Mouse (Mus musculus): ENCODE data around the gene Ralgapa2. TPM values are rescaled to one million over a fixed set of nuclear protein-coding genes. Genes with fewer than 3 reads are reported as not detected.

The Ralgapa2 gene
- total and polyA plus RNA-seq, 3 experiments, result 5.6 to 10.3 (median 8.9) TPM

DNA sequence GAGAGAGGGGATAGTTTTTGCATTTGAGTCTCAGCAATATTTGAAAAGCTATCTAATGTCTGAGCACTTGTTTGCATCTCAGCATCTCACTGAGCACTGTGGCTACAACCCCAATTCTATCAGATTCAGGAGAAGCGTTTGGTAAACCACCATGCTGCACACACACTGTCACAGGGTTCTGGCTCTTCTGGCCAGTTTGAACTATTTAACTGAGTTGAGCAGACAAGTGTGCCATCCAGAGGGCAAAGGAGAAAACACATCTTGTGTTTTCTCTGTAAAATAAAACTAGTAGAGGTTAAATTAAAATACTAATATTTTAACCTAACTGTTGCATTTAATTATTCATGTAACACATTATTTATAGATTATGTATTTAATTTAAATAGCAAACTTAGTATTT lies 127.6 kb downstream of the Ralgapa2 start (continued):
- TF ChIP-seq MXI1 (IDR thresholded peaks at IDR 0.05; ENCODE audit: low read depth, low read length) (no peak), UBTF (IDR thresholded peaks at IDR 0.05; ENCODE audit: low read depth, low read length) (no peak), USF2 (conservative IDR thresholded peaks at IDR 0.05; ENCODE audit: low read depth, low read length) (no peak), E2F4 (IDR thresholded peaks at IDR 0.05; ENCODE audit: insufficient replicate concordance, low read depth, low read length) (no peak)

DNA sequence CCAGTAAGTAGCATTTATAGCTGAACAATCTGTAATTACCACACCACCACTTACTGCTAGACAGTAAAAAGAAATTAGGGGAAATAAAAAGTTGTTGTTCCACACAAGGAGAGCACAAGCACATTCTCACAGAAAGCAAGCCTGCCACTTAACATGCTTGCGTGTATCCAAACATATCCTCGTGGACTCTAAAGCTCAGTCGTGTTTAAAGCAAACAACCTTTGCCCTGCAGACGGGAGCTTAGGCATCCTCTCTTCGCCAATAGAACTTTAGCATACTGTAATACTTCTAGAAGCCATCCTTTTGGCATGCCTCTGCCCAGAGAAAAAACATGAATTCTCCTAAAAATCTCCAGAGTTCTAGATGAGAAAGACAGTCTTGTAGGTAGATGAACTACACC lies 135.9 kb downstream of the Ralgapa2 start:
- DNase-seq (ENCODE audit: extremely low read depth), result no peak
- Histone ChIP-seq H3K36me3 (replicated peaks in 1 of 2; ENCODE audit: control insufficient read depth in 1 of 2, insufficient read depth in 1 of 2, low read length in 1 of 2) (peaks cover 0 to 42% of the 10 kb centered on the region in 2 experiments), H3K9me3 (replicated peaks; ENCODE audit: low read length) (no peaks in the 10 kb centered on the region), H3K27ac (ENCODE audit: insufficient read depth, low read depth) (no peak overlapping the region), H3K4me1 (ENCODE audit: control insufficient read depth in 1 of 2, insufficient read depth in 2 of 2) (no peaks in the 10 kb centered on the region), H3K79me2 (replicated peaks; ENCODE audit: control insufficient read depth, extremely low read depth, insufficient read depth, poor library complexity, severe bottlenecking) (no peaks in the 10 kb centered on the region), H3K9ac (ENCODE audit: insufficient read depth, low read depth) (no peak overlapping the region), H3K4me3 (replicated peaks in 1 of 3; ENCODE audit: low read depth in 2 of 3, low read length in 2 of 3, poor library complexity in 1 of 3) (no peak overlapping the region), H3K4me2 (ENCODE audit: insufficient read depth, low read depth, poor library complexity, severe bottlenecking) (no peak overlapping the region), H3K27me3 (replicated peaks) (no peaks in the 10 kb centered on the region)
- TF ChIP-seq TCF12 (IDR thresholded peaks at IDR 0.05; ENCODE audit: low read depth, low read length) (no peak), ZC3H11A (IDR thresholded peaks at IDR 0.05; ENCODE audit: low read depth, low read length) (no peak), ZKSCAN1 (IDR thresholded peaks at IDR 0.05; ENCODE audit: borderline replicate concordance, low read depth, low read length) (no peak), NRF1 (IDR thresholded peaks at IDR 0.05; ENCODE audit: low read depth, low read length) (no peak), EP300 (IDR thresholded peaks at IDR 0.05; ENCODE audit: low read length) (no peak), BHLHE40 (IDR thresholded peaks at IDR 0.05; ENCODE audit: low read depth, low read length) (no peak), TBP (conservative IDR thresholded peaks at IDR 0.05; ENCODE audit: low read depth, low read length) (no peak)
- dilution Hi-C loops (cut with MboI; ENCODE audit: extremely low pct_ligation_motif_present, extremely low pct_unique_long_range_greater_than_20kb, low sequenced_read_pairs) (no loop called here), in situ Hi-C loops (cut with MboI; ENCODE audit: low pct_ligation_motif_present, low pct_unique_long_range_greater_than_20kb, low sequenced_read_pairs) (loop anchor here (25.0 kb wide), 1 partner anchor 689 kb away; the partner anchor contains the start of gene Rin2)

DNA sequence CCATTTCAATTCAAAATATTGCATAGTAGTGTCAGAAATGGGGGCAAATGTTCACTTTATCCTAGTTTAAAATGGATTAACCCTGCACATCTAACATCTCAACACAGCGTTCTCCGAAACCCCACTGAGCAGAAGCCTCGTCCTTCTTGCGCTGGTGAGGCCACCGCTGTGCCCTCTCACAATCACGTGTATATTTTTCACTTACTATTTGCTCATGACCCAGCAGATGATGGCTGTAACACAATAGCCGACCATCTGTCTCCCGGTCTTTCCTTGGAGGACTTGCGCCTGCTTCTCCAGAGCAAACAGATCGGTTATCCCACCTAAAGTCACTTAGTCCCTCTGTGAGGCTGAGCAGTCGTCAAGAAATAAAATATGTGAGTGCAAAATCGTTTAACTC lies 146.0 kb downstream of the Ralgapa2 start:
- no peak for TF ChIP-seq MEF2A (IDR thresholded peaks at IDR 0.05; ENCODE audit: borderline replicate concordance, low read depth, low read length)
- TF ChIP-seq MAX (IDR thresholded peaks at IDR 0.05; ENCODE audit: low read length), result no peak
- TF ChIP-seq ZKSCAN1 (IDR thresholded peaks at IDR 0.05; ENCODE audit: borderline replicate concordance, low read depth, low read length), result no peak
- TF ChIP-seq RCOR1 (conservative IDR thresholded peaks at IDR 0.05; ENCODE audit: low read depth, low read length), result no peak
- no peak for TF ChIP-seq ZNF384 (IDR thresholded peaks at IDR 0.05; ENCODE audit: low read depth, low read length)
- no peak for TF ChIP-seq CHD2 (IDR thresholded peaks at IDR 0.05; ENCODE audit: low read length)
- no peak for TF ChIP-seq ZMIZ1 (IDR thresholded peaks at IDR 0.05; ENCODE audit: low read depth, low read length)

More for the DNA sequence above, 146.0 kb downstream of the Ralgapa2 start:
- Histone ChIP-seq H3K9ac (ENCODE audit: insufficient read depth, low read depth) (no peak overlapping the region), H3K4me3 (replicated peaks in 1 of 3; ENCODE audit: low read depth in 2 of 3, low read length in 2 of 3, poor library complexity in 1 of 3) (no peak overlapping the region), H3K79me2 (replicated peaks; ENCODE audit: control insufficient read depth, extremely low read depth, insufficient read depth, poor library complexity, severe bottlenecking) (no peaks in the 10 kb centered on the region), H3K4me2 (ENCODE audit: insufficient read depth, low read depth, poor library complexity, severe bottlenecking) (no peak overlapping the region), H3K9me3 (replicated peaks; ENCODE audit: low read length) (no peaks in the 10 kb centered on the region), H3K27me3 (replicated peaks) (no peaks in the 10 kb centered on the region), H3K36me3 (replicated peaks in 1 of 2; ENCODE audit: control insufficient read depth in 1 of 2, insufficient read depth in 1 of 2, low read length in 1 of 2) (peaks cover 0 to 51% of the 10 kb centered on the region in 2 experiments), H3K4me1 (ENCODE audit: control insufficient read depth in 1 of 2, insufficient read depth in 2 of 2) (peaks cover 0 to 12% of the 10 kb centered on the region in 2 experiments; a peak in 1 of 4 replicates), H3K27ac (ENCODE audit: insufficient read depth, low read depth) (no peak overlapping the region)
- no peak for DNase-seq (ENCODE audit: extremely low read depth)
- in situ Hi-C loops (cut with MboI; ENCODE audit: low pct_ligation_motif_present, low pct_unique_long_range_greater_than_20kb, low sequenced_read_pairs), result no loop called here
- dilution Hi-C loops (cut with MboI; ENCODE audit: extremely low pct_ligation_motif_present, extremely low pct_unique_long_range_greater_than_20kb, low sequenced_read_pairs), result no loop called here
